Mouse (Mus musculus) kidney, postnatal 0 days (tissue): ENCODE measurements at regions not wholly inside any gene's neighbourhood (a gene's known extent, or its start where the extent isn't known, plus 50 kb on each side); places are given as distances from the start of the nearest gene placed in this dataset.
A peak's percentile ranks its signal among the peaks of the same experiment; 100 is the strongest.
"Not testable (repeated sequence)": the region's sequence is repeated elsewhere in the genome, so short reads cannot be mapped to it uniquely, and the experiment has no call there.

Experiments used
- ATAC-seq: fragments of 200-750 bp; cut with Nextera tagmentation; replicated peaks from 2 replicates; pipeline ENCODE4 v1.8.0; 2017; ENCODE audit warnings: low read depth, moderate number of reproducible peaks, moderate TSS enrichment, moderate library complexity; ENCODE audit not compliant: low FRiP score
- DNase-seq: peaks from one replicate; pipeline ENCODE4 v3.0.0-alpha.2; 2016; ENCODE audit warnings: low spot score
- H3K27ac ChIP-seq: fragments of 300-500 bp; sonication (generic); 2 replicates; pipeline ENCODE4 v1.5.1; 2014; ENCODE audit warnings: mild to moderate bottlenecking
- H3K27me3 ChIP-seq: fragments of 300-500 bp; sonication (generic); 2 replicates; pipeline ENCODE4 v1.6.1; 2014; ENCODE audit warnings: low read length, mixed read lengths; ENCODE audit not compliant: insufficient read depth
- H3K36me3 ChIP-seq: fragments of 300-500 bp; sonication (generic); 2 replicates; pipeline ENCODE4 v1.6.1; 2014; ENCODE audit warnings: low read length, mixed read lengths; ENCODE audit not compliant: insufficient read depth
- H3K4me1 ChIP-seq: fragments of 300-500 bp; sonication (generic); replicated peaks from 2 replicates; pipeline ENCODE4 v1.6.1; 2014; ENCODE audit warnings: antibody characterized with exemption, low read length, mixed read lengths; ENCODE audit not compliant: insufficient read depth
- H3K4me2 ChIP-seq: fragments of 300-500 bp; sonication (generic); 2 replicates; pipeline ENCODE4 v1.6.1; 2014; ENCODE audit warnings: mild to moderate bottlenecking, low read length, moderate library complexity, mixed read lengths
- H3K4me3 ChIP-seq: fragments of 300-500 bp; sonication (generic); replicated peaks from 2 replicates; pipeline ENCODE4 v1.5.1; 2014; ENCODE audit warnings: low read depth, low read length
- H3K9ac ChIP-seq: fragments of 300-500 bp; sonication (generic); 2 replicates; pipeline ENCODE4 v1.6.1; 2014; ENCODE audit warnings: low read depth, low read length
- H3K9me3 ChIP-seq: fragments of 300-500 bp; sonication (generic); replicated peaks from 2 replicates; pipeline ENCODE4 v1.6.1; 2016; ENCODE audit warnings: low read length, inconsistent platforms, mixed read lengths
- CTCF ChIP-seq: IDR thresholded peaks from 2 replicates; pipeline ENCODE4 v1.5.1; 2016; ENCODE audit warnings: antibody characterized with exemption, low read depth, mild to moderate bottlenecking, moderate library complexity
- WGBS: fragments of 180-500 bp; shearing (Covaris S2); extraction: QIAGEN DNeasy Blood & Tissue Kit; methylation state at CpG from one replicate; pipeline ENCODE4 v1.1.7; 2014; 5-methylcytosine and 5-hydroxymethylcytosine counted together

DNA sequence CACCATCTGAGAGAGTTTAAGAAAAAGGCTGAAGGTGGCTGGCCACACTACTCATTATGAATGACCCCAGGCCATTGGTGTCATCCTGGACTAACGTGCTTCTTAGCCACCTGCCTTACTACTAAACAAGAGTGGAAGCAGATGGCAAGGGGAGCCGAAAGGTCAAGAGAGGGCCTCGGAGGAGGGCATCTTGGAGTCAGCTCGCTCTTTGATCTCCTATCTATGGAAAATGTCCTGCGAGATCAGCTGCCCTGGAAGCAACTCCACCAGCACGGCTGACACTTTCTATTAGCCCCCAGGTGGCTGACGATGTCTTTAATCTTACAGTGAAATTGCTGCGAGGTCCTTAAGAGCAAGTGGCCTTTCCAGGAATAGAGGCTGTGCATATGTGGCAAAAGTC lies 179.3 kb downstream of the Csl start:
- ATAC-seq (no peak), DNase-seq (no peak)
- H3K9ac ChIP-seq, result no peak overlapping the region
- no peaks in the 10 kb centered on the region for H3K27me3 ChIP-seq
- 40% methylated on average over 8 of the region's 8 CpGs for WGBS
- H3K9me3 ChIP-seq, result no peaks in the 10 kb centered on the region
- H3K27ac ChIP-seq, result no peak overlapping the region
- H3K4me1 ChIP-seq, result no peaks in the 10 kb centered on the region
- no peak for TF ChIP-seq CTCF
- H3K4me2 ChIP-seq, result no peak overlapping the region
- no peak overlapping the region for H3K4me3 ChIP-seq
- no peaks in the 10 kb centered on the region for H3K36me3 ChIP-seq

DNA sequence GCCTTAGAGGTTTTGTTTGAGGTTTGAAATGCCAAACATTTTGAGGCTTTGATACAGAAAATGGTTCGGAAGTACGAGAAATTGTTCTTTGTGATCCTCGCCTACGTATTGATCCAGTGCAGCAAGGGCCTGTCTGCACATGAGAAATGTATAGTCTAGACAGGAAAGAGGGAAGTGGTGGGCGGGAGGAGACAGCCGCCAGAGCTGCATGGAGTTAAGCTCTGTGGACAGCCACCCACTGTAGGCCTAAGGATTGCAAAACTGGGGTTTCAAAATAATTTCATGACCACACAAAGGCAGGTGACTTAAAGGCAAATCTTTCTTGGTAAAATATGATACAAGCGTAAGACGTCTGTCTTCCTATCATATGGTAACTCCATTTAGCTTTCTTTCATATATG lies 178.4 kb downstream of the Csl start:
- no peak overlapping the region for H3K4me2 ChIP-seq
- no peak overlapping the region for H3K9ac ChIP-seq
- no peak for DNase-seq
- no peaks in the 10 kb centered on the region for H3K9me3 ChIP-seq
- H3K36me3 ChIP-seq, result no peaks in the 10 kb centered on the region
- no peak for ATAC-seq
- TF ChIP-seq CTCF, result no peak
- no peak overlapping the region for H3K27ac ChIP-seq
- H3K27me3 ChIP-seq, result no peaks in the 10 kb centered on the region
- no peaks in the 10 kb centered on the region for H3K4me1 ChIP-seq
- no peak overlapping the region for H3K4me3 ChIP-seq
- WGBS, result 74% methylated on average over 8 of the region's 8 CpGs

DNA sequence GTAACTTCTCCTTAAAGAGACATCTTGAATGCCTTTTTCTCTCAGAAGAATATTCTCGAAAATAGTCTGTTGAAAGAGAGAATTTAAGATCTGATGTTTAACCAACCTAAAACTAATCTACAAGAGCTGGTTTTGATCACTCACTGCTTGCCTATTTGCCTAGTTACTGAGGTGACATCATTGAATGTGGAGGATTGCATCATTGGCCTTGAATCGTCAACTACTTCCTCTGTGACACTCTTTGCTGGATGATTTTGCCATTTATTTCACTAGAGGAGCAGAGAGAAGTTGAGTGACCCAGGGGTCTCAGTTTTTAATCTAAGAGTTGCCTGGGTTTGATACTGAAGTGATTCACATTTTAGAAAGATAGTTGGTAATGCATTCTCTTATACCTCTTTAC lies 174.6 kb downstream of the Csl start:
- Histone ChIP-seq H3K9me3 (no peaks in the 10 kb centered on the region), H3K9ac (no peak overlapping the region), H3K4me2 (no peak overlapping the region), H3K27me3 (no peaks in the 10 kb centered on the region), H3K4me3 (no peak overlapping the region), H3K4me1 (no peaks in the 10 kb centered on the region), H3K36me3 (no peaks in the 10 kb centered on the region), H3K27ac (no peak overlapping the region)
- DNase-seq (no peak), ATAC-seq (no peak)
- TF ChIP-seq CTCF, result no peak
- 84% methylated on average over 2 of the region's 2 CpGs for WGBS

DNA sequence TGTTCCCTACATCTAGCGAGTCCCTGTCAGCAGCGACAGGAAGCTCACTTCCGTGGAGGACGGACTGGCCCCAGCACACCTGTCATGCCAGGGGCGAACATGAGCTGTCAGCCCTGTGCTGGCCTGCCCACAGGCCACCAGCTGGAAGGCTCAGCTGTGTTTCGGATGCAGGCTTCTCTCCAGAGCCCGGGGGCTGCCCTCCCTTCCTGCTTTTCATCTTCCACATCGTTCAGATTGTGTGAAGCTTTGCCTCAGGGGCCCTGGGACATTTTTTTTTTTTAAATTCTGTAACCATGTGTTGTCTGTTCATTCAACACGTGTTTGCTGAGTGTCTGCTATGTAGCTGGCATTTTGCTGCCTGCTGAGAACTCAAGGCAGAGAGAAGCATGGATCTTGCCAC lies 167.2 kb downstream of the Csl start:
- H3K36me3 ChIP-seq, result no peaks in the 10 kb centered on the region
- TF ChIP-seq CTCF, result no peak
- H3K4me1 ChIP-seq, result no peaks in the 10 kb centered on the region
- H3K9ac ChIP-seq, result no peak overlapping the region
- no peak overlapping the region for H3K4me3 ChIP-seq
- peak; percentile 26 for DNase-seq
- 10% methylated on average over 9 of the region's 9 CpGs for WGBS
- no peak overlapping the region for H3K27ac ChIP-seq
- peak; percentile 57 for ATAC-seq
- H3K9me3 ChIP-seq, result no peaks in the 10 kb centered on the region
- peak overlapping the region; percentile 19; the same call in 1 of the 2 replicates for H3K4me2 ChIP-seq
- H3K27me3 ChIP-seq, result no peaks in the 10 kb centered on the region

DNA sequence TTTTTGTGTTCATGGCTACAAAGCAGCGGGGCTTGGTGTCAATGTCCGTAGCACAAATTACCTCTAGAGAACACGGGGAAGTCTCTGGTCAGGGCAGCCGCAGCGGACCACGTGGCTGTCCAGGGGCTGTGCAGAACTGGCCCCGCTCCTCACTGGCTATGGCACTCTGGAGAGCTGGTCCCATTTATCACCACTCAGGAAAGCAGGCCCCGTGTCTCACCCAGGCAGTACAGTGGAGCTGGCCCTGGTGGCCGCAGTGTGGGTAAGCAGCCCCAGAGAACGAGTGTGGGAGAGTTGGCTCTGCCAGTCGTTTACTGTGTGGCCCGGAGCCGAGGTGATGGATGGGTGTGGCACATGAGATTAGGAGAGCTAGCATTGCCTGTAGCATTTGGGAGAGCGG lies 163.8 kb downstream of the Csl start:
- WGBS, result 81% methylated on average over 14 of the region's 14 CpGs
- DNase-seq, result no peak
- H3K9ac ChIP-seq, result no peak overlapping the region

DNA sequence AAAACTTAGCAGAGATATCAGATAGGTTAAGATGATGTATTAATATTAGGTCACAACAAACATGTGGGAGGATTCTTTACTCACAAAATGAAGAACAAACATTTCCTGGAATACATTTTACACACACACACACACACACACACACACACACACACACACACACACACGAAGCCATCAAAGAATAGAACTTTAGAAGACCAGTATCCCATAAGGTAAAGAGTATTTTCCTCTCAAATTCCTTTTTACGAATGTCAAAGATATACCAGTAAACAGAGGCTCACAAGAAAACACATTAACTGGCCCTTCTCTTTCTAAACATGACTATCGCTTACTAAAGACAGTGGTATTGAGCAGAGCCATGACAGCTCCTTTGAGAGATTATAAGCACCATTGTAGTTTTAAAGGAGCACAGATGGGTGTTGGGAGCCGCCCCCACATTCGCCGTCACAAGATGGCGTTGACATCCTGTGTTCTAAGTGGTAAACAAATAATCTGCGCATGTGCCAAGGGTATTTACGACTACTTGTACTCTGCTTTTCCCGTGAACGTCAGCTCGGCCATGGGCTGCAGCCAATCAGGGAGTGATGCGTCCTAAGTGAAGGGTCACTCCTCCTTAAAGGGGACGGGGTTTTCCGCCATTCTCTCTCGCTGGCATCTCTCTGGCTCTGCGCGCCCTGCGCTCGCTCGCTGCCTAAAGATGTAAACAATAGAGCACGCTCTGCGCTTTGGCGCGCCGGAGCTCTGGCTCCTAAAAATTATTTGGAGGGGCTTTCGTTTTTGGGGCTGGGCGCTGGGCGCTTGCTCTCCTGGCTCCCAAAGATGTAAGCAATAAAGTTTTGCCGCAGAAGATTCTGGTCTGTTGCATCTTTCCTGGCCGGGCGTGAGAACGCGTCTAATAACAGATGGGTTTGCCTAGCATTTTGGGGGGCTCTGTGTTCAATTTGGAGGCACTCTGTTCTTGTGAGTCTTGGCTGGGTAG lies 160.0 kb downstream of the Csl start:
- not testable (repeated sequence) for H3K36me3 ChIP-seq, H3K9me3 ChIP-seq, H3K4me1 ChIP-seq, H3K27me3 ChIP-seq
- Histone ChIP-seq H3K4me3 (peak overlapping the region; percentile 34), H3K9ac (peak overlapping the region; percentile 42; the same call in 1 of the 2 replicates), H3K4me2 (peak overlapping the region; percentile 52), H3K27ac (peak overlapping the region; percentile 57)
- ATAC-seq, result peak; percentile 68; the same call in 1 of the 2 replicates
- WGBS, result 50% methylated on average over 21 of the region's 34 CpGs
- DNase-seq, result peak; percentile 54

More for the DNA sequence above, 163.8 kb downstream of the Csl start:
- Histone ChIP-seq H3K9me3 (no peaks in the 10 kb centered on the region), H3K4me3 (no peak overlapping the region), H3K27me3 (no peaks in the 10 kb centered on the region), H3K36me3 (no peaks in the 10 kb centered on the region), H3K27ac (no peak overlapping the region), H3K4me1 (no peaks in the 10 kb centered on the region), H3K4me2 (no peak overlapping the region)
- ATAC-seq, result 0 out of 2 replicates have a peak, but pooled peaks have one; percentile 27
- TF ChIP-seq CTCF, result no peak
